Mouse (Mus musculus): ENCODE data around the gene Lce1k. TPM values are rescaled to one million over a fixed set of nuclear protein-coding genes. Genes with fewer than 3 reads are reported as not detected.
"Not testable (repeated sequence)": the region's sequence is repeated elsewhere in the genome, so short reads cannot be mapped to it uniquely, and the experiment has no call there.

Gene Lce1k
- total RNA-seq (2021), result not detected

- intact Hi-C loops (cut with DNase I), result no loop called here
- no peak for DNase-seq
These were observed at the start of gene Lce1k for GRCm38 (mm10) chr3:92807791-92808190. Gene Lce1k, minus strand, starts transcription at chr3:92807891.

GRCm38 (mm10) chr3:92851186-92851585 lies 43.5 kb upstream of the Lce1k start, which contains the start of gene Lce1l:
Gene Lce1l, minus strand, starts transcription at chr3:92851286.
- DNase-seq, result no peak
- intact Hi-C loops (cut with DNase I), result no loop called here

- no peak for DNase-seq
- intact Hi-C loops (cut with DNase I), result no loop called here
These were observed 19.4 kb upstream of the Lce1k start, which contains the start of gene Kprp for GRCm38 (mm10) chr3:92827108-92827507. Gene Kprp, minus strand, starts transcription at chr3:92827247.

- intact Hi-C loops (cut with DNase I), result no loop called here
- DNase-seq, result no peak
These were observed 18.1 kb upstream of the Lce1k start for GRCm38 (mm10) chr3:92825808-92826207.

- DNase-seq; intact Hi-C loops (cut with DNase I): not testable (repeated sequence)
These were observed 8.3 kb upstream of the Lce1k start for GRCm38 (mm10) chr3:92816036-92816435.

GRCm38 (mm10) chr3:92815581-92815980 lies 7.9 kb upstream of the Lce1k start:
- intact Hi-C loops (cut with DNase I), result no loop called here
- DNase-seq, result no peak

GRCm38 (mm10) chr3:92790414-92790813 lies 17.3 kb downstream of the Lce1k start, which contains the start of gene Lce1j:
Gene Lce1j, minus strand, starts transcription at chr3:92790514.
- no peak for DNase-seq
- intact Hi-C loops (cut with DNase I), result no loop called here

- no peak for DNase-seq
- intact Hi-C loops (cut with DNase I), result no loop called here
These were observed 28.9 kb downstream of the Lce1k start, which contains the start of gene Lce1i for GRCm38 (mm10) chr3:92778799-92779198. Gene Lce1i, minus strand, starts transcription at chr3:92778899.

GRCm38 (mm10) chr3:92771573-92771972 lies 36.1 kb downstream of the Lce1k start:
- DNase-seq, result no peak
- intact Hi-C loops (cut with DNase I), result no loop called here

GRCm38 (mm10) chr3:92764965-92765364 lies 42.7 kb downstream of the Lce1k start, which contains the start of gene Lce1h:
Gene Lce1h, minus strand, starts transcription at chr3:92765065.
- no peak for DNase-seq
- intact Hi-C loops (cut with DNase I), result loop anchor here (10.0 kb wide), 1 partner anchor 610 kb away; no protein-coding TSS in a partner anchor

Other genes starting within 250 kb of the Lce1k start
- gene Ivl, start 234.2 kb downstream of the Lce1k start, total RNA-seq (2021), result not detected
- not detected for gene Smcp, start 218.9 kb downstream of the Lce1k start, total RNA-seq (2021)
- gene 2210017I01Rik, start 200.4 kb downstream of the Lce1k start, total RNA-seq (2021), result not detected
- not detected for gene Lce6a, start 186.2 kb downstream of the Lce1k start, total RNA-seq (2021)
- not detected for gene Lce1a1, start 159.6 kb downstream of the Lce1k start, total RNA-seq (2021)
- not detected for gene Lce1b, start 151.0 kb downstream of the Lce1k start, total RNA-seq (2021)
- gene Lce1a2, start 137.6 kb downstream of the Lce1k start, total RNA-seq (2021), result not detected
- not detected for gene Lce1c, start 128.6 kb downstream of the Lce1k start, total RNA-seq (2021)
- not detected for gene Lce1d, start 120.7 kb downstream of the Lce1k start, total RNA-seq (2021)
- gene Lce1e, start 98.8 kb downstream of the Lce1k start, total RNA-seq (2021), result not detected
- not detected for gene Lce1f, start 87.5 kb downstream of the Lce1k start, total RNA-seq (2021)
- not detected for gene Gm38119, start 68.8 kb downstream of the Lce1k start, total RNA-seq (2021)
- gene Lce1g, start 55.6 kb downstream of the Lce1k start, total RNA-seq (2021), result not detected
- gene Lce1h, start 42.8 kb downstream of the Lce1k start, total RNA-seq (2021), result not detected
- not detected for gene Lce1i, start 29.0 kb downstream of the Lce1k start, total RNA-seq (2021)
- not detected for gene Lce1j, start 17.4 kb downstream of the Lce1k start, total RNA-seq (2021)
- gene Kprp, start 19.4 kb upstream of the Lce1k start, total RNA-seq (2021), result not detected
- gene Lce1l, start 43.4 kb upstream of the Lce1k start, total RNA-seq (2021), result not detected
- not detected for gene 2310050C09Rik, start 62.3 kb upstream of the Lce1k start, total RNA-seq (2021)
- not detected for gene Lce3a, start 118.3 kb upstream of the Lce1k start, total RNA-seq (2021)
- gene Lce3b, start 125.1 kb upstream of the Lce1k start, total RNA-seq (2021), result not detected
- gene Lce3c, start 136.6 kb upstream of the Lce1k start, total RNA-seq (2021), result not detected
- gene Lce3d, start 149.5 kb upstream of the Lce1k start, total RNA-seq (2021), result not detected
- not detected for gene Lce3e, start 159.2 kb upstream of the Lce1k start, total RNA-seq (2021)
- not detected for gene Lce3f, start 184.3 kb upstream of the Lce1k start, total RNA-seq (2021)
- gene Crct1, start 207.8 kb upstream of the Lce1k start, total RNA-seq (2021), result not detected
- gene Lce1m, start 211.2 kb upstream of the Lce1k start, total RNA-seq (2021), result not detected